Mouse (Mus musculus) CD4-positive, CD25-positive, alpha-beta regulatory T cell, adult 2 months (primary cell): ENCODE results near the gene Bbs9.

ENCODE experiments used
- DNase-seq: peaks from one replicate; pipeline ENCODE4 v3.0.0-alpha.2; 2012; ENCODE audit warnings: low read depth, low spot score

The Bbs9 gene

DNA sequence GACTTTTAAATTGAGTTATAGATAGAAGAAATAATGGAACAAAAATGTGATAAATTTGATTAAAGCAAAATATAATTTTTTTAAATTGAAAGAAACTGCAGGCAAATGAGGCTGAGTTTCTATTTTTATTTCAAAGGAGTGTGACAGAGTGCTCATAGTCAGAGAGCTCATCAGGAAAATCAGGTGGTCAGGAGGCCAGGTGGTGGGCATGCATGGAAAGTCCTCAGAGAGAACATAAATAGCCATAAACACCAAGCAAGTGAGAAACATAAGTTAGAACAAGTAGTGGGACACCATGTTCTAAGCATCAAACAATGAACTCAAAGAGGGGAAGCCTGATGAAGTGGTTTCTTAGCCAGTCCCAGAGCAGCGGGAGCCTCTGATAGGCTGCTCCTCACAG lies 266.5 kb downstream of the Bbs9 start:
- DNase-seq: no peak

- no peak for DNase-seq
Observed at GRCm38 (mm10) chr9:22748617-22749016, 273.1 kb downstream of the Bbs9 start.

DNA sequence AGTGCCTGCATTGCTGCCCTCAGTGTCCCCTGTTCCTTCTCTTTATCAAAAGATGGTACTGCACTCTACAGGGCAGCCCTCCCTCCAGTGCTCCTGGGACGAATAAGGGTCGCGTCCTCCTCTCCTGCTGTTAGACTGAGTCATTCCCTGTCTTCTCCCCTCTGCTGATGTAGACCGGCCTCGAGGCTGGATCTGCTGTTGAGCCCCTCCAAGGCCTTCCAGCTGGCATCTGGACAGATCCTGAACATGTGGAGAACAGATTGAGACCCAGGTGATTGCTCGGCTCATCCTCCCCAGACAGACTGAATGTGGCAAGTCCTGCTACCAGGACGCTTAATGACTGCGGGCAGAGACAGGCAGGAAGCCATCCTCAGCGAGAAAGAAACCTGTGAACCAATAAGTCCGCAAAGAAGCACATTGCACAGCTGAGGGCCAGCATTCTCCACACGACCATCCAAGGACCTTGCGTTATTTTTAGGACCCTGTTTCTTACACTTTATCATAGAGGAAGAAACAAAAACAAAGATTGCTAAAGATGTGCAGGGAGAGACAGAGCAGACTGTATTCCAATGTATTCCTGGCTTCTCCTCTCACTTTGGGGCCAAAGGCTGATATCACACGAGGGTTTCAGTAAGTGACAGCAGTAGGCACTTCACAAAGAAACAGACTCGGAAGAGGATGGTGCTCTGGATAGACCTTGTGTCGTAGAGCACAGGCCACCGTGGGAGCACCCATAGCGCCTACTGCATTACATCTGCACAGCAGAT lies 275.4 kb downstream of the Bbs9 start:
- no peak for DNase-seq

DNA sequence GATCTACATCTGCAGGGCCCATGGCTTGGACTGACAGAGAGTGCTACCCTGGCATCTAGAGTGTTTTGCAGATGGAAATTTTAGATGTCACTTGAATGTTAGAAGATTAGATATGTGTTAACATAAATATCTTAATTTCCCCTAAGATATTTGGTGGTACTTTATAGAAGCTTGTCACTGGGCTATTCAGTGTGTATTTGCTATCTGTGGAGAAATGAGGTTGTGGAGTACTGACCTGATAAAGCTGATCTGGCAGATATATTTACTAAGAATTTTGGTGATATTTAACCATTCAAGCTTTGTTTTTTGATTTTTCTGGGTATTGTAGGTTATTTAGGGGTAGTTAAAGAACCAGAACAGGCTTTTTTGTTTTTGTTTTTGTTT lies 276.0 kb downstream of the Bbs9 start:
- DNase-seq: no peak

DNA sequence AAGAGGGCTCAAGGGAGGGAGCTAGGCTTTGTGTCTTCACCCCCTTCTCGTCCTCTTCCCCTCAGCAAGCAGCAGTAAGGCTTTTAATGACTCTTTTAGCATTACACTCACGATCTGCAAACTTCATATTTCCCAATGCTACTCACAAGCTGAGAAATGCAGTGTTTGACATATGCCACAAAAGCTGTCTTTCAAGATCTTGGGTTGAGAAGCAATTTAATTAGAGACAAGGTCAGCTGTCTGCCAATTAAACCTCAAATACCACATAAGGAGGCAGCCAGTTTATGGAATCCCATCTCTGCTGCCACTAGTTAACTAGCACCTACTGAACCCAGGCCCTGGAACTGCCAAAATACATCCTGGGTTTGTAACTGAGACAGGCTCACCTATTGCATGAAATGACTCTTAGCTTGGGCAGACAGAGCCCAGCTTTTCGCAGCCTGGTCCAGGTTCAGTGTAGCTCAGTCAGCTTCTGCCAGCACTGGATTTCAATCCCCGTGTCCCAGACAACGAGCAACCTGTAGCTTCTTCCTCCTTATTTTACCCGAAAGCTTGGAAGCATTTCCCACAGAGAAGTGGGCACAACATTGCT lies 278.7 kb downstream of the Bbs9 start:
- DNase-seq: no peak

DNA sequence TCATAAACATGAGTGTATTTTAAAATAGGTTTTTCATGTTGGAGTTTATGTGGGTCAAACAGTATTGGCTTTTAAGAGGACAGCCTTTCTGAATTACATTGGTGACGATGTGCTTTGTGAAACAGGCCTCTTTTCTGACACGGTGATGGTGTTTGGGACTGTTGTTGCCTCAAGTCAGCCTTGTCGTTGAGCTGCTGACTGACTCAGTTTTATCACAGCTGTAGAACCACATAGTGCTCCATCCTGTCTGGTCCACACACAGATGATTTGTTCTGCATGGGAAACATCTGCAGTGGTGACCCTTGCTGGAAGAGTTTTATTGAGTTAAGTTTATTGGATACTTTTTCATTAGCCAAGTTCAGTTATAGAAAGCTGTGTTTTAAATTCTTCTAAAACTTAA lies 283.0 kb downstream of the Bbs9 start:
- DNase-seq: no peak

- no peak for DNase-seq
Observed at GRCm38 (mm10) chr9:22759241-22759640, 283.7 kb downstream of the Bbs9 start.

- DNase-seq: no peak
Observed at GRCm38 (mm10) chr9:22760376-22760775, 284.9 kb downstream of the Bbs9 start.

- DNase-seq: no peak
Observed at GRCm38 (mm10) chr9:22761487-22761886, 286.0 kb downstream of the Bbs9 start.

GRCm38 (mm10) chr9:22765618-22766220 lies 290.2 kb downstream of the Bbs9 start:
- no peak for DNase-seq

DNA sequence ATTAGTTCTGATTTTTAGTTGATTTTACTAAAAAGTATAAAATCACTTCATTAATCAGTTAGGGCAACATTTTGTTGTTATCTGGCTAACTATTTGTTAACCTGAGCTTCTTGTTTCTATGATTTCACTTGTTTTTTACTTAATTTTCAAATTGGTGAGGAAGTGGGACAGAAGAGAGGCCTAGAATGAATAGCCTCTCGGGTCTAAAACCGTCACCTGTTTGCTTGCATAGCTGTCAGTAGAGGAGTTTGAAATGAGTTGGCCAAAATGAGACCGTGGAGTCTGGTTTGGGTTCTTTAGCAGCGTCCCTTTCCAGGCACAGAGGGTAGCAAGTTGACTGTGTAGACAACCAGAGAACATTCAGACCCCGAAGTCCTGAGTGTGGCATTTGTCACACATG lies 291.6 kb downstream of the Bbs9 start:
- DNase-seq: no peak

- DNase-seq: no peak
Observed at GRCm38 (mm10) chr9:22767860-22768259, 292.3 kb downstream of the Bbs9 start.

GRCm38 (mm10) chr9:22771785-22772184 lies 296.3 kb downstream of the Bbs9 start:
- DNase-seq: no peak

DNA sequence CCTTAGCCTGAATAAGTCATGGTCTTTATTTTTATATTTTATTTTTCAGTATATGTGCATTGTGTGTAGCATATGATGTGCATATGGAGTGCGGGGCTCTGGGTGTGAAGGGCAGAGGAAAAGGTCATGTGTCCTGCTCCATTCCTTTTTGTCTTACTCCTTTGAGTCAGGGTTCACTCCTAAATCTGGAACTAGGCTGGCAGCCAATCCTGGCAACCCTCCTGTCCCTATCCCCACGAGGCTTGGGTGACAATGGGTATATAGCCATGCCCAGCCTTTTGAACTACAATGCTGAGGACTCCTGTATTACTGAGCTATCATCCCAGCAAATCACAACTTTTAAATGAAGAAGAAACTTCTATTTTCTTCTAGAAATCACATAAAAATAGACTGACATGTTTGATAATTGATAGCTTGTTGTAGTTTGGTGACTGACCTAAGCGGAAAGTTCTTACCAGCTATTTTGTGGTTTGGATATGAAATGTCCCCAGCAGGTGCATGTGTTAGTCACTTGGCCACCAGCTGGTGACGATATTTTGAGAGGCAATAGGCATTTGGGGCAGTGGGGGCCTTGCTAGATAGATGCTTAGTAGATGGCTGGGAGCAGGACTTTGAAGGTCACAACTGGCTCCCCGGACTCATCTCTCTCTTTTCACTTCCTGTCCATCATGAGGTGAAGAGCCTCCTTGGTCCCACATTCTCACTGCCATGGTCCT lies 300.9 kb downstream of the Bbs9 start:
- DNase-seq: no peak

GRCm38 (mm10) chr9:22777425-22777824 lies 301.9 kb downstream of the Bbs9 start:
- no peak for DNase-seq

DNA sequence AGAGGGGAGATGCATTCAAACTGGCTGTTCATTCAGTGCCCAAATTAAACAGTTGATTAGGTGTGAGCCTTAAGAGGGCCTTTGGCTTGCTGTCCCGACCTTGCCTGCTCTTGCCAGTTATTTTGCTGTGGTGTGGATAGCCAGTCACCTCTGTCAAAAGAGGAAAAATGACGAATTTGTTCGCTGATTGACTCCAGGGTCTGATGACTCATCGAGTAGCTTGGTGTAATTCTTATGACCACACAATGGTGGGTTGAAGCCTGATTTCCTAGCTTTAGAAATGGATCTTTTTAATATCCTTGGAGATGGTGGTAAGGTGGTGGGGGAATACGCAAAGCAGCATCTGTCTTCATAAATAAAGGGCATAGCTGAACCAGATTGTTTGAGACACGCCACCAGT lies 304.1 kb downstream of the Bbs9 start:
- DNase-seq: no peak

GRCm38 (mm10) chr9:22786006-22786405 lies 310.5 kb downstream of the Bbs9 start:
- no peak for DNase-seq

DNA sequence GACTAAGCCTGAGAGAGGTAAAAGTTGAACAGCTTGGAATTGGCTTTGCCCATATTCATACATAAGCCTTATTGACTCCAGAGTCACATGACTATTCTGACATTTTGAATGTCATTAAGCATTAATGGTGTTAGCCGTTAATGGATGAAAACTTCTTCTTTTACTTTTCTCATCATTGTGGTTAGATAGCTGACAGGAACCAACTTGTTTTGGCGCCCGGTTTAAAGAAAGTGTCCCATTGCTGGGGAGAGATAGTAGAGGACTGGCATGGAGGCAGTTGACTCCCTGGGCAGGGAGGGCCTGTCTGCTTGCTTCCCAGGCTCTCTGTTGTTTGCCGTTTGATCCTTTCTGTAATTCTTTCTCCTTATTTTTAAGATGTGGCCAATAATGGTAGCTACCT lies 312.9 kb downstream of the Bbs9 start:
- no peak for DNase-seq

- no peak for DNase-seq
Observed at GRCm38 (mm10) chr9:22788850-22789249, 313.3 kb downstream of the Bbs9 start.

DNA sequence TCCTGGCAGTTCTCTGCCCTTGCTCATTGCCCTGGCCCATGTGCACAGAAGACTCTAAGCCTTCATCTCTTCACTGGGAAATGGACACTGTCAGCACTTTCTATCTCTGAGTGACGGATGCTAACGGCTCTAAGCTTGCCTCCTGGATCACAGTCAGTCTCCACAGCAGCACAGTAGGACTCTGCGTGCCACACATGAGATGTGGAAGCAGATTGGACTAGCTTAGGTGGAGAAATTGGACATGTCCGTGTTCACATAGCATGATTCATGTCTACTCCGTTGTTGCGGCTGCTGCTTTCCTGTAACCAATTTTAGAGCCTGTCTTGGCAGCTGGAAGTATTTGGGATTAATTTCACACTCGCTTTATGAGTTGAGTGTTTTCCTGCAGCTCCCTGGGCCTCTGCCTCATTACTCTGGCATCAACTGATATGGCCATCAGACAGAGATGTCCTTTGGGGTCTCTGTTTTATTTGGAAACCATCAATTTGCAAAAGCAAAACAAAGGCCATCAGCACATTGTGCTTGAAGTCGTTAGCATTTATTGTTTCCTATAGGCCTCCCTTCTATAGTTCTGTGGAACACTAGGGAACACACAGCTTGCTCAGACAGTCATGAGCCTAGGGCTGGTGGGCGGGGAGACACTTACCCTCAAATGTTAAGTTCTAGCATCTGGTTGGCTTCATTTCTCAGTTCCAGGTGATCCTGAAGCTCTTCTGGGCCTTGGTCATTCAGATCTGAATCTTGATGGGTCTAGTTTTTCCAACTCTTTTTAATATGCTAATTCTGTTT lies 314.1 kb downstream of the Bbs9 start:
- DNase-seq: no peak

GRCm38 (mm10) chr9:22791208-22791607 lies 315.7 kb downstream of the Bbs9 start:
- no peak for DNase-seq

GRCm38 (mm10) chr9:22791750-22792149 lies 316.2 kb downstream of the Bbs9 start:
- DNase-seq: no peak
